Comparison of ENCODE assay signal across 9 mouse cellular contexts in the genomic region with DNA sequence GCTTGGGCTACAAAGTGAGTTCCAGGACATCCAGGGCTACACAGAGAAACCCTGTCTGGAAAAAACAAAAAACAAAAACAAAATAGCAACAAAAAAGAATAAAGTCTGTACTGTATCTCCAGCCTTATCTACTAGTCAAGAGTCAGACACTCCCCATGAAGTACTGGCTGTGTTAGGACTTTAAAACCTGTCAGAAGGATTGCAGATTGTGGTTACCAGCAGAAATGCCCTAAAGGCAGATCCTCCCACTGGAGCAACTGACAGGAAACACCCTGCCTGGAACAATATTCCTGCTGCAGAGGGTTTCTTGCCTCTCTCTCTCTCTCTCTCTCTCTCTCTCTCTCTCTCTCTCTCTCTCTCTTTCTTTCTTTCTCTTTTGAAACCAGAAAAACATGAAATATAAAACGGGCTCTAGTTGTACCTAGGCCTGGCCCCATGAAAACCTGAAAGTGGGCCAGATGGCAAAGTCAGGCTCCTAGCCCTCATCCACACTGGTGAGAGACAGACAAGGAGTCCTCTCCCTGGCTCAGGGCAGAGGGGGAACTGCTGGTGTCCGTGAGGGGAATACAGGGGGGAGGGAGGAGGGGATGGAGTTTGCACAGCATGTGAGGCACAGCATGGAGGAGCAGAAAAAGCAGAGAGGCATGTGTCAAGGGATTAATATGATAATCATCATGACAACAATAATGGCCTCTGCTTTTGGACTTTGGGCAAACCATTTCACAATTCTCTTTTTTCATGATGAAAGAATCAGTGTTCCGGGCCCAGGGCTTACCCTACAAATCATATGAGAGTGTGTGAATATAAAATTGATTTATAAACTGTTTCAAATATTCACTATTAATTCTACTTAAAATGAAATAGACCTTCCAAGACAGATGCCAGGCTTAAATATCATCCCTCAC. TPM values are rescaled to one million over a fixed set of nuclear protein-coding genes. Genes with fewer than 3 reads are reported as not detected.
DNase-seq lines count a peak whose midpoint lies in the region; ATAC-seq and TF ChIP-seq lines count a peak whose summit lies in the region.
"Had no signal": no experiment of that assay in that cellular context is flagged by ENCODE, and none has a peak within 500 bp of the region (broad histone marks: within the 10 kb centered on the region; RNA-seq: fewer than 3 reads in every experiment).

No protein-coding gene starts in this region.

- H3K4me1 ChIP-seq in liver, embryonic 12.5 days: peaks cover 62% of the 10 kb centered on the region
- H3K4me1 ChIP-seq in liver, embryonic 11.5 days (replicated peaks; ENCODE audit: control insufficient read depth, insufficient read depth, low read length): peaks cover 25% of the 10 kb centered on the region
- H3K4me1 ChIP-seq in brown adipose tissue, adult 24 weeks (ENCODE audit: control insufficient read depth, insufficient read depth, insufficient read length, low read length): peaks cover 12% of the 10 kb centered on the region
- H3K4me1 ChIP-seq in hindbrain, embryonic 12.5 days: peaks cover 22% of the 10 kb centered on the region

- peak overlapping the region; percentile 17; the same call in 1 of the 2 replicates for H3K9ac ChIP-seq in liver, embryonic 12.5 days
- no peak overlapping the region for H3K9ac ChIP-seq in liver, embryonic 11.5 days (ENCODE audit: low read depth, low read length)
- H3K9ac ChIP-seq in hindbrain, embryonic 12.5 days: no peak overlapping the region

- H3K27me3 ChIP-seq in liver, embryonic 12.5 days (replicated peaks): no peaks in the 10 kb centered on the region
- no peaks in the 10 kb centered on the region for H3K27me3 ChIP-seq in liver, embryonic 11.5 days (replicated peaks; ENCODE audit: control insufficient read depth, insufficient read depth, low read length)
- H3K27me3 ChIP-seq in hindbrain, embryonic 12.5 days: no peaks in the 10 kb centered on the region
- no peaks in the 10 kb centered on the region for H3K27me3 ChIP-seq in myocyte (ENCODE audit: control insufficient read depth, insufficient read depth, insufficient read length)

- peaks cover 9% of the 10 kb centered on the region for H3K9me3 ChIP-seq in liver, embryonic 12.5 days (replicated peaks)
- peaks cover 5% of the 10 kb centered on the region; the same call in 1 of the 2 replicates for H3K9me3 ChIP-seq in liver, embryonic 11.5 days (ENCODE audit: control insufficient read depth, low read length)
- peaks cover 11% of the 10 kb centered on the region; the same call in 1 of the 2 replicates for H3K9me3 ChIP-seq in hindbrain, embryonic 12.5 days (replicated peaks)

- H3K4me3 ChIP-seq in liver, embryonic 12.5 days: no peak overlapping the region
- no peak overlapping the region for H3K4me3 ChIP-seq in liver, embryonic 11.5 days (ENCODE audit: low read depth, low read length)
- no peak overlapping the region for H3K4me3 ChIP-seq in brown adipose tissue, adult 24 weeks (ENCODE audit: insufficient read depth, low read depth, low read length)
- H3K4me3 ChIP-seq in hindbrain, embryonic 12.5 days: no peak overlapping the region
- H3K4me3 ChIP-seq in myocyte: no peak overlapping the region

- H3K27ac ChIP-seq in liver, embryonic 12.5 days: peak overlapping the region; percentile 48; the same call in 1 of the 2 replicates
- H3K27ac ChIP-seq in liver, embryonic 11.5 days (ENCODE audit: low read depth, low read length): no peak overlapping the region
- peak overlapping the region; percentile 92; the same call in 1 of the 2 replicates for H3K27ac ChIP-seq in brown adipose tissue, adult 24 weeks (replicated peaks; ENCODE audit: low read depth, low read length)
- H3K27ac ChIP-seq in hindbrain, embryonic 12.5 days: peak overlapping the region; percentile 7; the same call in 1 of the 2 replicates

- DNase-seq in liver, embryonic 11.5 days (ENCODE audit: low spot score): no peak
- DNase-seq in urinary bladder, adult 18-20 months (ENCODE audit: low spot score in 2 of 2): no peak
- no peak for DNase-seq in cerebellum, adult 8-10 months
- DNase-seq in cerebellum, postnatal 14 days: no peak

- H3ac ChIP-seq in myocyte (ENCODE audit: control insufficient read depth, insufficient read length): no peak overlapping the region

- no peak for TF ChIP-seq POLR2A in myocyte (IDR thresholded peaks at IDR 0.05; ENCODE audit: insufficient read length, low read depth)

- WGBS in liver, embryonic 12.5 days (ENCODE audit: insufficient replicate concordance): 44% methylated on average over 3 of the region's 3 CpGs
- WGBS in liver, embryonic 11.5 days: 49% methylated on average over 3 of the region's 3 CpGs
- 49% methylated on average over 3 of the region's 3 CpGs for WGBS in hindbrain, embryonic 12.5 days

- ATAC-seq in liver, embryonic 12.5 days: no peak
- ATAC-seq in liver, embryonic 11.5 days (replicated peaks; ENCODE audit: low FRiP score): no peak
- ATAC-seq in hindbrain, embryonic 12.5 days (ENCODE audit: low FRiP score): no peak

- peak overlapping the region; percentile 5; the same call in 1 of the 2 replicates for H3K4me2 ChIP-seq in liver, embryonic 12.5 days
- no peak overlapping the region for H3K4me2 ChIP-seq in liver, embryonic 11.5 days
- no peak overlapping the region for H3K4me2 ChIP-seq in hindbrain, embryonic 12.5 days (replicated peaks)
- peak overlapping the region; percentile 60 for H3K4me2 ChIP-seq in myocyte (ENCODE audit: low read depth)

- no peaks in the 10 kb centered on the region for H3K79me2 ChIP-seq in myocyte (ENCODE audit: control insufficient read depth, insufficient read depth)

- H3K36me3 ChIP-seq in liver, embryonic 12.5 days: no peaks in the 10 kb centered on the region
- no peaks in the 10 kb centered on the region for H3K36me3 ChIP-seq in liver, embryonic 11.5 days (ENCODE audit: control insufficient read depth, insufficient read depth, low read length)
- H3K36me3 ChIP-seq in hindbrain, embryonic 12.5 days: no peaks in the 10 kb centered on the region
- H3K36me3 ChIP-seq in myocyte (ENCODE audit: control insufficient read depth, insufficient read depth): no peaks in the 10 kb centered on the region

TF ChIP-seq in myocyte, 11 proteins besides CTCF, POLR2A, EP300 and RAD21:
- no peak for TF ChIP-seq CEBPB (IDR thresholded peaks at IDR 0.05; ENCODE audit: insufficient read depth, poor library complexity, severe bottlenecking)
- no peak for TF ChIP-seq MAX (IDR thresholded peaks at IDR 0.05; ENCODE audit: low read depth)
- TF ChIP-seq SRF (IDR thresholded peaks at IDR 0.05; ENCODE audit: control insufficient read depth, insufficient read length, low read depth): no peak

RNA-seq across cellular contexts. Expression of a gene that starts 19.3 kb away (rescaled TPM):
- polyA plus RNA-seq in liver, embryonic 12.5 days (2016; fragmentation: Nextera tagmentation; extraction: Ambion mirVana): not detected in 2 replicates
- not detected in 2 replicates for polyA plus RNA-seq in liver, embryonic 11.5 days (2014; fragmentation: Nextera tagmentation; extraction: Ambion mirVana)
- polyA plus RNA-seq in brown adipose tissue, adult 24 weeks (2012; ENCODE audit: insufficient read depth, insufficient read length, missing spikeins): not detected in 2 replicates
- polyA plus RNA-seq in hindbrain, embryonic 12.5 days (2016; fragmentation: Nextera tagmentation; extraction: Ambion mirVana): not detected in 2 replicates
- not detected for polyA plus RNA-seq in myocyte (2012; fragmentation: generic; extraction: Trizol)
- polyA plus RNA-seq: spleen, adult 2 months had no signal

RNA-seq across cellular contexts. Expression of a gene that starts 25.6 kb away (rescaled TPM):
- 45.2 and 47.6 TPM in 2 replicates for polyA plus RNA-seq in liver, embryonic 12.5 days (2016; fragmentation: Nextera tagmentation; extraction: Ambion mirVana)
- 49.6 and 50.6 TPM in 2 replicates for polyA plus RNA-seq in liver, embryonic 11.5 days (2014; fragmentation: Nextera tagmentation; extraction: Ambion mirVana)
- polyA plus RNA-seq in brown adipose tissue, adult 24 weeks (2012; ENCODE audit: insufficient read depth, insufficient read length, missing spikeins): 42.7 and 45.9 TPM in 2 replicates
- 66.3 and 69.0 TPM in 2 replicates for polyA plus RNA-seq in hindbrain, embryonic 12.5 days (2016; fragmentation: Nextera tagmentation; extraction: Ambion mirVana)
- polyA plus RNA-seq in myocyte (2012; fragmentation: generic; extraction: Trizol): 8.4 TPM

Comparison
In these comparisons a context has a peak if more than half of its experiments do, and no peak if none do; other contexts are left out.
1. H3K4me2 ChIP-seq: peak in liver, embryonic 12.5 days (single experiment) and myocyte (single experiment); none in liver, embryonic 11.5 days (single experiment) and hindbrain, embryonic 12.5 days (single experiment).